Mouse (Mus musculus) myocyte (in vitro differentiated cells): Measurements from ENCODE around the gene Tmem259.

ENCODE experiments used
- CEBPB ChIP-seq: IDR thresholded peaks from 2 replicates; pipeline ENCODE4 v1.6.1; 2011; ENCODE audit warnings: mild to moderate bottlenecking, moderate library complexity; ENCODE audit not compliant: poor library complexity, insufficient read depth, severe bottlenecking
- E2F4 ChIP-seq: IDR thresholded peaks from one replicate; pipeline ENCODE4 v1.6.1; 2011; ENCODE audit warnings: mild to moderate bottlenecking, control low read depth, moderate library complexity; ENCODE audit not compliant: insufficient read depth
- MAX ChIP-seq: IDR thresholded peaks from one replicate; pipeline ENCODE4 v1.6.1; 2011; ENCODE audit warnings: low read depth, mild to moderate bottlenecking, control low read depth
- MYOG ChIP-seq, 3 experiments: IDR thresholded peaks; one replicate each; pipeline ENCODE4 v1.6.1; 2011; ENCODE audit warnings: control low read depth in 2 of 3, low read depth in 2 of 3, mild to moderate bottlenecking in 2 of 3; ENCODE audit not compliant: insufficient read length in 2 of 3, control insufficient read depth in 1 of 3, insufficient read depth in 1 of 3
- POLR2A ChIP-seq: IDR thresholded peaks from one replicate; pipeline ENCODE4 v1.6.1; 2011; ENCODE audit warnings: low read depth, mild to moderate bottlenecking, control low read depth, moderate library complexity; ENCODE audit not compliant: insufficient read length
- POLR2AphosphoS2 ChIP-seq: IDR thresholded peaks from one replicate; pipeline ENCODE4 v1.6.1; 2011; ENCODE audit warnings: low read depth, control low read depth; ENCODE audit not compliant: insufficient read length
- SRF ChIP-seq: IDR thresholded peaks from one replicate; pipeline ENCODE4 v1.6.1; 2011; ENCODE audit warnings: low read depth; ENCODE audit not compliant: control insufficient read depth, insufficient read length
- TCF12 ChIP-seq: IDR thresholded peaks from one replicate; pipeline ENCODE4 v1.6.1; 2011; ENCODE audit warnings: mild to moderate bottlenecking, control low read depth; ENCODE audit not compliant: poor library complexity, insufficient read depth, severe bottlenecking
- TCF3 ChIP-seq: IDR thresholded peaks from one replicate; pipeline ENCODE4 v1.6.1; 2011; ENCODE audit warnings: low read depth, control low read depth; ENCODE audit not compliant: insufficient read length
- USF1 ChIP-seq: IDR thresholded peaks from one replicate; pipeline ENCODE4 v1.6.1; 2011; ENCODE audit warnings: low read depth, mild to moderate bottlenecking, control low read depth, moderate library complexity

GRCm38 (mm10) chr10:79966886-79967400 is 17.2 kb downstream of the Tmem259 start:
- TF ChIP-seq CEBPB (no peak), POLR2A (no peak), MAX (no peak), MYOG (IDR thresholded peaks at IDR 0.05; ENCODE audit: control insufficient read depth in 1 of 3, insufficient read depth in 1 of 3, insufficient read length in 2 of 3, low read depth in 2 of 3) (no peak), TCF3 (no peak), USF1 (no peak), POLR2AphosphoS2 (no peak), SRF (no peak), TCF12 (no peak), E2F4 (no peak)
